Mouse (Mus musculus) embryonic facial prominence, embryonic 10.5 days (tissue): ENCODE data around the gene Galr2. TPM values are rescaled to one million over a fixed set of nuclear protein-coding genes. Genes with fewer than 3 reads are reported as not detected.
"Not testable (repeated sequence)": the region's sequence is repeated elsewhere in the genome, so short reads cannot be mapped to it uniquely, and the experiment has no call there.

Experiments
- DNase-seq: peaks from one replicate; pipeline ENCODE4 v3.0.0-alpha.2; 2017; ENCODE audit warnings: low spot score
- H3K27ac ChIP-seq: fragments of 300-500 bp; sonication (generic); replicated peaks from 2 replicates; pipeline ENCODE4 v1.5.1; 2016; ENCODE audit warnings: mild to moderate bottlenecking
- H3K27me3 ChIP-seq: fragments of 300-500 bp; sonication (generic); replicated peaks from 2 replicates; pipeline ENCODE4 v1.6.1; 2016; ENCODE audit warnings: low read depth, mild to moderate bottlenecking; ENCODE audit not compliant: poor library complexity, severe bottlenecking
- H3K36me3 ChIP-seq: fragments of 300-500 bp; sonication (generic); replicated peaks from 2 replicates; pipeline ENCODE4 v1.6.1; 2016; ENCODE audit warnings: mild to moderate bottlenecking, moderate library complexity
- H3K4me1 ChIP-seq: fragments of 300-500 bp; sonication (generic); 2 replicates; pipeline ENCODE4 v1.6.1; 2016
- H3K4me3 ChIP-seq: fragments of 300-500 bp; sonication (generic); 2 replicates; pipeline ENCODE4 v1.5.1; 2016; ENCODE audit warnings: mild to moderate bottlenecking, moderate library complexity
- H3K9me3 ChIP-seq: fragments of 300-500 bp; sonication (generic); 2 replicates; pipeline ENCODE4 v1.6.1; 2016; ENCODE audit warnings: mild to moderate bottlenecking
- WGBS: fragments of 180-500 bp; shearing (Covaris S2); methylation state at CpG from one replicate; pipeline ENCODE4 v1.1.7; 2016; 5-methylcytosine and 5-hydroxymethylcytosine counted together
- polyA plus RNA-seq: library from polyadenylated mRNA; unstranded; fragments of >200 nt; fragmentation: Nextera tagmentation; extraction: Ambion mirVana; gene quantifications from 2 replicates; pipeline ENCODE4 v1.2.1, GENCODE M21; 2016

The Galr2 gene
- polyA plus RNA-seq, 1 experiment from 2014 or later, result 0.39 TPM

DNA sequence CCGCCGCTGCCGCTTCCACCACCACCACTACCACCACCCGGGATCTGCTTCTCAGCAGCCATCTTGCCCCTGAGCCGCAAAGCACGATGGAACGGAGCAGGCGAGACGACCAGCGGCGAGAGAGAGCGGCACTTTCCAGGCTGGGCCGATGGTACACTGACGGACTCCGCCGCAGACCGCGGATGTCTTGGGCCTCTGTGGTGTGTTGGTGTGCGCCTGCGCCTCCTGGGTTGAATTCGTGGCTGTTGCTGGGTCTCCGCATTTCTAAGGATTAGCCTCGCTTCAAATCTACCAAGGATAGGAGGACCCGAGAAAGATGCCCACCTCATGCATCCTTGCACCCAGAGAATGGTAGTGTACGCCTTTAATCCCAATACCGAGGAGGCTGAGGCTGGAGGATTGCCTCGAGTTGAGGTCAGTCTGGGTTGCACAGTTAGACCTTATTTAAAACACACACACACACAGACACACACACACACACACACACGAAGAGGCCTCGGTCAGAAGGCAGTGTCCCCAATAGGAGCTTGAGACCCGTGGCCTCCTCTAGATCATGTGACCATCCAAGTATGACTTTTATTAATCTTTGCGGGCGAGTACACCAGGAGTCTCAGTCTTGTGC lies 6.6 kb upstream of the Galr2 start, which contains the start of gene Srp68:
Gene Srp68 (minus strand): TSS at position 173 of the 622 bp plus-strand sequence.
- Histone ChIP-seq H3K4me1 (peaks cover 24% of the 10 kb centered on the region), H3K9me3 (no peaks in the 10 kb centered on the region), H3K4me3 (peak within 1 kb of the TSS; percentile 96), H3K27me3 (no peaks in the 10 kb centered on the region), H3K27ac (peak within 1 kb of the TSS; percentile 87), H3K36me3 (peaks cover 34% of the 10 kb centered on the region)
- 5% methylated on average over 32 of the region's 32 CpGs for WGBS
- DNase-seq, result peak; percentile 94

DNA sequence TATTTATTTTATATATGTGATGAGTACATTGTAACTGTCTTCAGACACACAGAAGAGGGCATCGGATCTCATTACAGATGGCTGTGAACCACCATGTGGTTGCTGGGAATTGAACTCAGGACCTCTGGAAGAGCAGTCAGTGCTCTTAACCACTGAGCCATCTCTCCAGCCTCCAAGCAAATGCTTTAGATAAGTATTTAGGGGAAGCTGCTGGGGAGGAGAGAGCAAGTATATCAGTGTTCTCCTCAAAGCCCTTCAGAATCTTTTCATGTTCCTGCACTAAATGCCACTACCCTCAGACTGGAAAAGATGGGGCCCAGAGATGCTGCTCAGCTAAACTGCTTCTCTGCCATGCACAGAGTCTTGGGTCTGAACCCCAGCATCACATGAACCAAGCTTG lies 3.6 kb upstream of the Galr2 start:
- H3K36me3 ChIP-seq, DNase-seq, H3K27ac ChIP-seq, H3K9me3 ChIP-seq, H3K4me3 ChIP-seq: not testable (repeated sequence)
- WGBS, result 93% methylated on average over 1 of the region's 1 CpGs
- Histone ChIP-seq H3K4me1 (peaks cover 32% of the 10 kb centered on the region), H3K27me3 (peaks cover 27% of the 10 kb centered on the region)

DNA sequence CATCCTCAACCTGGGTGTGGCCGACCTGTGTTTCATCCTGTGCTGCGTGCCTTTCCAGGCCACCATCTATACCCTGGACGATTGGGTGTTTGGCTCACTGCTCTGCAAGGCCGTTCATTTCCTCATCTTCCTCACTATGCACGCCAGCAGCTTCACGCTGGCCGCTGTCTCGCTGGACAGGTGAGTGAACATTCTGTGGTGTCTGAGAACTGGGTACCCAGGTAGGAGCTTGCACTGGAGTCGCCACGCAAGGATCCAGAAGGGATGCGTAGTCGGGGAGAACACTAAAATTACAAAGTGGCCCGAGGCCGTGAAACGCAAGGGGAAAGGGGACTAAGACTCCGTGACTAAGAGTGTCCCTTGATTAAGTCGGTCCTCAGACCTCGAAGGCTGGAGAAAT lies 932 bp downstream of the Galr2 start:
- 2% methylated on average over 18 of the region's 18 CpGs for WGBS
- Histone ChIP-seq H3K36me3 (no peaks in the 10 kb centered on the region), H3K27me3 (peaks cover 68% of the 10 kb centered on the region), H3K4me3 (peak overlapping the region; percentile 51), H3K27ac (no peak overlapping the region), H3K9me3 (no peaks in the 10 kb centered on the region), H3K4me1 (peaks cover 31% of the 10 kb centered on the region)
- peak; percentile 25 for DNase-seq

DNA sequence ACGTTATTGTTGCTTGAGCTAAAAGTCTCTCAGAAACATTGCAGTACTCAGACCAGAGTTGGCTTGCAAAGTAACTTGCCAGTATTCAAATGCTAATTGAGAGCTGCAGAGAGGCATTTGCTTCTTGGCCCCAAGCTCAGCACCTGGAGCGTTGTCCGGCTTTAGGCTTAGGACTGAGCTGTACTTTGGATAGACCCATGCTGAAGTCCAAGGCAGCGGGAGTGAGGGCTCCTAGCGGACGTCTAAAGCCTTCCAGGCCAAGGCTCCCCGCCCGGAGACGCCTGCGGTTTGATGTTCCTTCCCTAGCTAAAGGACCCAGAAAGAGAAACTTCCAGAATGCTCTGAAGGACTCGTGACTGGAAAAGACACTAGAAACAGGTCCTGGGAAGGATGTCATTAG lies 1.4 kb downstream of the Galr2 start:
- 2% methylated on average over 11 of the region's 11 CpGs for WGBS
- Histone ChIP-seq H3K4me1 (peaks cover 31% of the 10 kb centered on the region), H3K27ac (no peak overlapping the region), H3K36me3 (peaks cover under 1% of the 10 kb centered on the region; the same call in 1 of the 2 replicates), H3K4me3 (peak overlapping the region; percentile 51; the same call in 1 of the 2 replicates), H3K9me3 (no peaks in the 10 kb centered on the region), H3K27me3 (peaks cover 68% of the 10 kb centered on the region)
- peak; percentile 56 for DNase-seq

DNA sequence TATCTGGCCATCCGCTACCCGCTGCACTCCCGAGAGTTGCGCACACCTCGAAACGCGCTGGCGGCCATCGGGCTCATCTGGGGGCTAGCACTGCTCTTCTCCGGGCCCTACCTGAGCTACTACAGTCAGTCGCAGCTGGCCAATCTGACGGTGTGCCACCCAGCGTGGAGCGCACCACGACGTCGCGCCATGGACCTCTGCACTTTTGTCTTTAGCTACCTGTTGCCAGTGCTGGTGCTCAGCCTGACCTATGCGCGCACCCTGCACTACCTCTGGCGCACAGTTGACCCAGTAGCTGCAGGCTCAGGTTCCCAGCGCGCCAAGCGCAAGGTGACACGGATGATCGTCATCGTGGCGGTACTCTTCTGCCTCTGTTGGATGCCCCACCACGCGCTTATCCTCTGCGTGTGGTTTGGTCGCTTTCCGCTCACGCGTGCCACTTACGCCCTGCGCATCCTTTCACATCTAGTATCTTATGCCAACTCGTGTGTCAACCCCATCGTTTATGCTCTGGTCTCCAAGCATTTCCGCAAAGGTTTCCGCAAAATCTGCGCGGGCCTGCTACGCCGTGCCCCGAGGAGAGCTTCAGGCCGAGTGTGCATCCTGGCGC lies 2.3 kb downstream of the Galr2 start:
- peak overlapping the region; percentile 25; the same call in 1 of the 2 replicates for H3K4me3 ChIP-seq
- H3K27ac ChIP-seq, result no peak overlapping the region
- H3K4me1 ChIP-seq, result peaks cover 31% of the 10 kb centered on the region
- no peaks in the 10 kb centered on the region for H3K9me3 ChIP-seq
- peaks cover 9% of the 10 kb centered on the region for H3K36me3 ChIP-seq
- DNase-seq, result no peak
- WGBS, result 11% methylated on average over 48 of the region's 48 CpGs
- H3K27me3 ChIP-seq, result peaks cover 68% of the 10 kb centered on the region

DNA sequence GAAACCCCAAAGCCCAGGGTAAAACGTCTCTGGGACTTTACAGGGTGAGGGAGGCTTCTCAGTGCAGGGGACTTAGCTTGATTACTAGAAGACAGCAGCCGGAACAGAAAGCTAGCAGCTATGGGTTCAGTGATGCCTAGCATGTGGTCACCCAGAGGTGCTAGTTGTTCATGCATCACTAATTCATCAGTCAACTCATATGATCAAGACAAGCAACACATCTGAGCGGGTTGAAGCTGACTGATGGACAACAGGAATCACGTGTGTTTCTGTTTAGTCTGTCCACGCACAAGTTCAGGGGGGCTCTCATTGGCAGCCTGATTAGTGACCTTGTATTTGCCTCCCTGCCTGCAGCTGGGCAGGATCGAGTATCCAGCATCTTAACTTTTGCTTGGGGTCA lies 3.2 kb downstream of the Galr2 start:
- WGBS, result 48% methylated on average over 6 of the region's 6 CpGs
- DNase-seq, result no peak
- Histone ChIP-seq H3K4me1 (peaks cover 31% of the 10 kb centered on the region), H3K27me3 (peaks cover 68% of the 10 kb centered on the region), H3K4me3 (no peak overlapping the region), H3K36me3 (peaks cover 19% of the 10 kb centered on the region), H3K9me3 (no peaks in the 10 kb centered on the region), H3K27ac (no peak overlapping the region)

DNA sequence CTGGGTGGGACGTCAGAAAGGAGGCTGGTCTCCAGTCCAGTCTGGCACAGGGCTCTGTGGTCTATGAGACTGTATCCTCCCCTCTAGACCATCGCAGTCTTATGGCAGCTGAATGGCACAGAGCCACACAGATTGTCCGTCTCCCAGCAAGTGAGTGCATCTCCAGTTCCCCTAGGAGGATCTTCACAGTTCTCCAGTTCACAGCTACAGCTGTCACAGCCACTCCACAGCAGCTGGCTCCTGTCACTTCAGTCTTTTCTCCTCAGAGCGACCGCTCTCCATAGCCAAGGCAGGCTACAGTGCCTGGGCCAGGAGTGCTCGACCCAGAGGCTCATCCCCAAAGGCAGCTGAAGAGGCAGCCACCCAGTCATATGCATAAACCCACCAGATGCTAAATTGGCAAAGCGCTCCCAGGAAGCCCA lies 5.0 kb downstream of the Galr2 start:
- peaks cover 55% of the 10 kb centered on the region for H3K27me3 ChIP-seq
- H3K27ac ChIP-seq, result 0 out of 2 replicates have a peak overlapping the region, but pooled peaks have one; percentile 12
- peaks cover 30% of the 10 kb centered on the region for H3K4me1 ChIP-seq
- no peaks in the 10 kb centered on the region for H3K9me3 ChIP-seq
- DNase-seq, result no peak
- H3K36me3 ChIP-seq, result peaks cover 36% of the 10 kb centered on the region
- WGBS, result 73% methylated on average over 7 of the region's 7 CpGs
- H3K4me3 ChIP-seq, result no peak overlapping the region

DNA sequence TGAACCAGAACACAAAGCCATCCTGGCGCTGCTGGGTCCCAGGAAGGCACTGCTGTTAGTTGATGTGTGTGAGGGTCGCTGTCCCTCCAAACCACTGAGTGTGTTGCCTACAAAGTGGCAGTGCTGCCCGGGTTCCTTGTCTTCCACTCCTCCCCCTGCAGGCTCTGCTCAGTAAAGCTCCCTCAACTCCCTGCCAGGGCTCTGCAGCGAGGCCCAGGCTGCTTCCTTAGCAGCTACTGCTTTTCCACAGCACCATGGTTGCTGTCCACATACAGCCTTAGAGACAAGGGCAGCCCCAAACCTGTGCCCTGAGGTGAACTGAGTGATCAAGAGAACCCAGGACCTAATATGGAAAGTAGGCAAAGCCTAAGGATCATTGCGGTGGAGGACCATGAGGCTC lies 6.6 kb downstream of the Galr2 start:
- Histone ChIP-seq H3K27me3 (peaks cover 39% of the 10 kb centered on the region), H3K36me3 (peaks cover 50% of the 10 kb centered on the region), H3K9me3 (no peaks in the 10 kb centered on the region), H3K4me1 (peaks cover 15% of the 10 kb centered on the region), H3K27ac (no peak overlapping the region), H3K4me3 (no peak overlapping the region)
- DNase-seq, result no peak
- WGBS, result 81% methylated on average over 5 of the region's 5 CpGs

DNA sequence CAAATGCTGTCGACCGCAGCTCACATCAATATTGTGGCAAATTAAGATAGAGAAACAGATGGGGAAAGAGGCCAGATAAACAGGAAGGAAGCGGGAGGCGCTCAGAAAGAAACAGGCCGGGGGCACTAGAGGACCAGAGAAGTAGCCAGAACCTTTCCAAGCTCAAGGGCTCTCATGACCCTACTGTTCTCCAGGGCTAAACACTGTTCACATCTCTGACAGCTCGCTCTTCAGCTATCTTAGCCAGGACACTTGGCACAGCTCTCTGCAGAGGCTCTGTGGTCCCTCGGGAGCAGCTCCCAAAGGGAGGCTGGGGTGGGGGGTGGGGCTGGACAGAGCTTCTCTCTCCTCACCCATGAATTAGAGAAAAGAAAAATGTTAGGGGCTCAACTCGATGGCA lies 9.8 kb downstream of the Galr2 start:
- H3K4me3 ChIP-seq, result no peak overlapping the region
- H3K27ac ChIP-seq, result no peak overlapping the region
- no peaks in the 10 kb centered on the region; the same call in 1 of the 2 replicates for H3K4me1 ChIP-seq
- peaks cover 7% of the 10 kb centered on the region for H3K27me3 ChIP-seq
- no peaks in the 10 kb centered on the region for H3K9me3 ChIP-seq
- 83% methylated on average over 8 of the region's 8 CpGs for WGBS
- peaks cover 81% of the 10 kb centered on the region for H3K36me3 ChIP-seq
- DNase-seq, result no peak

DNA sequence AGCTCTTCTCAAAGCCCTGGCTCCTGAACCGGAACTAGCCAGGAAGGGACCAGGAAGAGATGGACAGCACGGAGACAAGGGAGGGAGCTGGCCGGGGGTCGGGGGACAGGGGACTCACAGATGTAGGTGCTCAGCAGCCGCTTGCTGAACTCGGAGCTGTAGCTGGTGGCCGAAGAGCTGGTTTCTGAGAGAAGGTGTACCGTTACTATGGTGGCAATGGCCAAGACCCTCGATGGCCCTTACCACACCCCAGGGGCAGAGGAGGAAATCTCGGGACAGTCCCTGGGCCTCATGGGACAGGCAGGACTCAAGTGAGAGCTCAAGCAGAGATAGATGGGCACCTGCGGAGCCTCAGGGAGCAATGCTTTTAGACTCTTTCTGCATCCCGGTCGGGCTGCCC lies 11.7 kb downstream of the Galr2 start:
- H3K9me3 ChIP-seq, result no peaks in the 10 kb centered on the region
- no peaks in the 10 kb centered on the region; the same call in 1 of the 2 replicates for H3K4me1 ChIP-seq
- no peak for DNase-seq
- no peaks in the 10 kb centered on the region for H3K27me3 ChIP-seq
- peaks cover 96% of the 10 kb centered on the region for H3K36me3 ChIP-seq
- H3K4me3 ChIP-seq, result no peak overlapping the region
- no peak overlapping the region for H3K27ac ChIP-seq
- WGBS, result 92% methylated on average over 13 of the region's 13 CpGs

DNA sequence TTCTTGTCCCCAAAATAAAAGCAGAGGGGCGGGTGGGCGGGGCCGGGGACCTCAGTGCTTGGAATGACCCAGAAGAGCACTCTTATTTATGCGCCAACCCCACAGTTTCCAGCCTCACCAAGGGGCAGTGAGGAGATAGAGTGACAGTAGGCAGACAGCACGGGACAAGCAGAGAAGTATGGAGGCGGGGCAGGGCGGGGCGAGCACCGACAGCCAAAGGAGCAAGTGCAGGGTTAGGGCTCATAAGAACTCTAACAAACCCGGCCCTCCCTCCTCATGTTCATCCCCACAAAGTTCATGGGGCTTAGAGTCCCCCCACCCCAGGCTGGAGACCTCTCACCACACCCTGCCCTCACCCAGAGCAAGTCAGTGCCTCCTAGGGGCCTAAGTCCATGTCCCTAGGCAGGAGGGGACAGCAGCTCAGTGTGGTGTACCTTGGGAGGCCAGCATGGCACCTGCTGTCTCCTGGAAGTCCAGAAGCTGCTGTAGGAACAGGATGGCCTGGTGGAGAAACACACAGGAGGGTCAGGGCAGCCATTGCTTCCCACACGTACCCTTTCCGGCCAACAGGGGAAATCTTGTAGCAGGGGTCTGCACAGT lies 12.9 kb downstream of the Galr2 start:
- Histone ChIP-seq H3K27ac (no peak overlapping the region), H3K36me3 (peaks cover 96% of the 10 kb centered on the region), H3K4me1 (no peaks in the 10 kb centered on the region; the same call in 1 of the 2 replicates), H3K4me3 (no peak overlapping the region), H3K27me3 (no peaks in the 10 kb centered on the region), H3K9me3 (no peaks in the 10 kb centered on the region)
- 84% methylated on average over 12 of the region's 12 CpGs for WGBS
- no peak for DNase-seq

DNA sequence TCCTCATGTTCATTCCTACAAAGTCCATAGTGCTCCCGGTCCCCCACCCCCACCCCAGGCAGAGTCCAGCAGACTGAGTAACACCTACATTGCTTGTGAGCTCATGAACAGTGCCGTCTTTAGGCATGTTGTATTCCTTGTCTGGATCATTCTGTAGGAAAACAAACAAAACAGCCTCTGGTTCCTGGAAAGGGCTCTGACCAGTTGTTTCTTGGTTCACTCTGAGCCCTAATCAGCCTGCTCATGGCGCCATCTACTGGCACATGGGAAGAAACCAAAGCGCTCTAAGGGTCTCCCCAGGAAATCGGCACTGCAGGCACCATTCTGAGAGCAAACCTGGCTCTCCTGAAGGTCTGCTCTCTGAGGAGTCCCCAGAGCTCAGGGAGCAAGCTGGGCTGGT lies 13.6 kb downstream of the Galr2 start:
- no peak overlapping the region for H3K4me3 ChIP-seq
- H3K36me3 ChIP-seq, result peaks cover 96% of the 10 kb centered on the region
- DNase-seq, result peak; percentile 69
- no peaks in the 10 kb centered on the region; the same call in 1 of the 2 replicates for H3K4me1 ChIP-seq
- no peaks in the 10 kb centered on the region for H3K9me3 ChIP-seq
- H3K27me3 ChIP-seq, result no peaks in the 10 kb centered on the region
- H3K27ac ChIP-seq, result no peak overlapping the region
- WGBS, result 33% methylated on average over 5 of the region's 5 CpGs
